Mouse (Mus musculus): ENCODE data around the gene Gm11111. TPM values are rescaled to one million over a fixed set of nuclear protein-coding genes. Genes with fewer than 3 reads are reported as not detected.

The Gm11111 gene
- not detected in 2 replicates for polyA plus RNA-seq (2012; ENCODE audit: insufficient read depth, insufficient read length, missing spikeins)

- H3K4me1 ChIP-seq (ENCODE audit: control insufficient read depth, insufficient read depth, low read length), result no peaks in the 10 kb centered on the region
- H3K27ac ChIP-seq (ENCODE audit: insufficient read depth, low read depth, low read length), result no peak within 1 kb of the TSS
- no peak for TF ChIP-seq CTCF (IDR thresholded peaks at IDR 0.05; ENCODE audit: low read depth, low read length)
- no peak for TF ChIP-seq POLR2A (IDR thresholded peaks at IDR 0.05; ENCODE audit: borderline replicate concordance, low read depth, low read length)
- H3K4me3 ChIP-seq (ENCODE audit: insufficient read depth, low read length), result no peak within 1 kb of the TSS
Measured at GRCm38 (mm10) chr5:98552395-98552794, at the start of gene Gm11111. Gm11111 (plus strand) TSS chr5:98552695.

DNA sequence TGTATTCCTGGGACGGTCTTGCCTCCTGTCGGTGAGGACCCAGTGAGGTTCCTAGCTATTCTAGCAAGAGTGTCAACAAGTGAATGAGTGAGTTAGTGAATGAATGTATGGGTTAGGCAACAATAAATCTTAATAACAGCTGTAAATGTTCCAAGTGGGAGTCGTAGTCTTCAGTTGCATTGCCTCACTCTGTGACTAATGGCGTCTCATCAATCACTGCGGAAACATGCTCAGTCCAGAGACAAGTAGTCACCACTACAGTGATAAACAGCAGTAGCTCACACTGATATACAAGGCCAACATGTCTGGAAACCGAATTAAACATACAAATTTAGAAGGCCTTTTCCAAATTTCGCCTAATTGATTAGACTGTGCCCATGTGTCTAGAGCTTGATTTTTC lies 36.3 kb upstream of the Gm11111 start:
- no peak overlapping the region for H3K27ac ChIP-seq (ENCODE audit: insufficient read depth, low read depth, low read length)
- TF ChIP-seq CTCF (IDR thresholded peaks at IDR 0.05; ENCODE audit: low read depth, low read length) (no peak), POLR2A (IDR thresholded peaks at IDR 0.05; ENCODE audit: borderline replicate concordance, low read depth, low read length) (no peak)
- H3K4me3 ChIP-seq (ENCODE audit: insufficient read depth, low read length), result no peak overlapping the region
- no peaks in the 10 kb centered on the region for H3K4me1 ChIP-seq (ENCODE audit: control insufficient read depth, insufficient read depth, low read length)

- Histone ChIP-seq H3K27ac (ENCODE audit: insufficient read depth, low read depth, low read length) (no peak overlapping the region), H3K4me1 (ENCODE audit: control insufficient read depth, insufficient read depth, low read length) (no peaks in the 10 kb centered on the region), H3K4me3 (ENCODE audit: insufficient read depth, low read length) (no peak overlapping the region)
- TF ChIP-seq CTCF (IDR thresholded peaks at IDR 0.05; ENCODE audit: low read depth, low read length), result no peak
- no peak for TF ChIP-seq POLR2A (IDR thresholded peaks at IDR 0.05; ENCODE audit: borderline replicate concordance, low read depth, low read length)
Measured at GRCm38 (mm10) chr5:98520118-98520517, 32.4 kb upstream of the Gm11111 start.

DNA sequence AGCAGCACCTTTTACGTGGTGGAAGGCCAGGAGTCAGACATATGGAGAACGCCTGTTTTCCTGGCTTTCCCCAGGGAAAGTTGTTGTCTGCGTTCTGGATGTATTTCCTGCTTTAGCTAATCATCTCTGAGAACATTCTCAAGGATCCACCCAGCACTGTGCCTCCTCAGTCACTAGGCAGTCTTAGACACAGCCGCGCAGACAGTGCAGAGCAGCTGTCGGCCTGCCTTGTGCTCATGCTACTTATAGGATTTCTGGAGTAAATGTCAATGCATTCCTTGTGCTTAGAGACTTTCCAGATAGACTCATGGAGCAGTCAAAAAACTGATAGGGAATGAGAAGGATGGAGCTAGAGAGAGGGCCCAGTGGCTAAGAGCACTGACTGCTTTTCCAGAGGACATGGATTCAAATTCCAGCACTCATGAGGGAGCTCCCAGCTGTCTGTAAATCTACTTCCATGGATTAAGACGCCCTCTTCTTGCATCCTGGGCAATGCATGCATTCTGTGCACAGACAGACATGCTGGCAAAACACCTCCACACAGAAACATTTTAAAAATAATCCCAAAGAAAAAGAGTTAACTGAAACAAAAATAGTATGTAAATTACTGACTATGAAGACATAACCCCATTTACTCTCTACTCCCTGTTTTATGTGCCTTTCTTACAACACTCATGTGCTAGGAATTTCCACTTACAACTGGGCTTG lies 30.1 kb upstream of the Gm11111 start:
- H3K4me3 ChIP-seq (ENCODE audit: insufficient read depth, low read length), result no peak overlapping the region
- H3K4me1 ChIP-seq (ENCODE audit: control insufficient read depth, insufficient read depth, low read length), result no peaks in the 10 kb centered on the region
- no peak overlapping the region for H3K27ac ChIP-seq (ENCODE audit: insufficient read depth, low read depth, low read length)
- no peak for TF ChIP-seq POLR2A (IDR thresholded peaks at IDR 0.05; ENCODE audit: borderline replicate concordance, low read depth, low read length)
- no peak for TF ChIP-seq CTCF (IDR thresholded peaks at IDR 0.05; ENCODE audit: low read depth, low read length)

DNA sequence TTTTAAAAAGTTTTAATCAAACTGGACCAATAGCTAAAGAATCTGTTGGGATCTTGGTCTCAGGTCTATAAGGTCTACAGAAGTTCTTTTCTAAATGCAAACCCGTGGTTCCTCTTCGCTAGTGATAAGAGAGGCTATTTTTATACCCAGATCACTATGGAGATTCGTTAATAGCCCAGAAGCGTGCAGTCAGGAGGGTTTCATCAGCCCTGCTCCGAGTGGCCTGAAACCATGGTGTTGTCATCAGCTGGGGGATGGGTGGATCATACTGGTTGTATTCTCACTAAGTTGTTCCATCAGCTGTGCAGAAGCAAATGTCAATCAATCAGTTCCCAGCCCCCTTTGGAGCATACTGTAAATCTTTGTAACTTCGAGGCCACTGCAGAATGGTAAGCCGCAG lies 29.4 kb upstream of the Gm11111 start:
- no peak for TF ChIP-seq CTCF (IDR thresholded peaks at IDR 0.05; ENCODE audit: low read depth, low read length)
- TF ChIP-seq POLR2A (IDR thresholded peaks at IDR 0.05; ENCODE audit: borderline replicate concordance, low read depth, low read length), result no peak
- H3K27ac ChIP-seq (ENCODE audit: insufficient read depth, low read depth, low read length), result no peak overlapping the region
- H3K4me3 ChIP-seq (ENCODE audit: insufficient read depth, low read length), result no peak overlapping the region
- H3K4me1 ChIP-seq (ENCODE audit: control insufficient read depth, insufficient read depth, low read length), result no peaks in the 10 kb centered on the region

DNA sequence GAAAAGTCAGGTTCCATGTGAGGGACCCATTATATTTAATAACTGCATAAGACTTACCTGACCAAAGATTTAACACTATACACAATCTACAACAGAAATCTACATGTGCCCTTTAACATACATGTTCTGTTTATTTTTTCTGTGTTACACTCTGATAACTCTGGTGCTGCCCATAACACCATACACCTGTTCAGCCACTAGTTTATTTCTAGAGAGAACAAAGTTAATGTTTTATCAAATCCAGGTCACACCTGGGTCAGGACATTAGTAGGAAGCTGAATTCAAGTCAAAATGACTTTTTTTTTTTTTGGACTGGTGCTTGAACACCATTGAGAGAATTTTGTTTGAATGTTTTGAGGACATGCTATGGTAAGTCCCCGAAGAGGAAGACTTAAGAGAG lies 28.7 kb upstream of the Gm11111 start:
- Histone ChIP-seq H3K27ac (ENCODE audit: insufficient read depth, low read depth, low read length) (no peak overlapping the region), H3K4me3 (ENCODE audit: insufficient read depth, low read length) (no peak overlapping the region), H3K4me1 (ENCODE audit: control insufficient read depth, insufficient read depth, low read length) (no peaks in the 10 kb centered on the region)
- no peak for TF ChIP-seq CTCF (IDR thresholded peaks at IDR 0.05; ENCODE audit: low read depth, low read length)

GRCm38 (mm10) chr5:98541333-98541732 lies 11.2 kb upstream of the Gm11111 start:
- no peak for TF ChIP-seq CTCF (IDR thresholded peaks at IDR 0.05; ENCODE audit: low read depth, low read length)
- no peak for TF ChIP-seq POLR2A (IDR thresholded peaks at IDR 0.05; ENCODE audit: borderline replicate concordance, low read depth, low read length)
- Histone ChIP-seq H3K4me1 (ENCODE audit: control insufficient read depth, insufficient read depth, low read length) (no peaks in the 10 kb centered on the region), H3K4me3 (ENCODE audit: insufficient read depth, low read length) (no peak overlapping the region), H3K27ac (ENCODE audit: insufficient read depth, low read depth, low read length) (no peak overlapping the region)

DNA sequence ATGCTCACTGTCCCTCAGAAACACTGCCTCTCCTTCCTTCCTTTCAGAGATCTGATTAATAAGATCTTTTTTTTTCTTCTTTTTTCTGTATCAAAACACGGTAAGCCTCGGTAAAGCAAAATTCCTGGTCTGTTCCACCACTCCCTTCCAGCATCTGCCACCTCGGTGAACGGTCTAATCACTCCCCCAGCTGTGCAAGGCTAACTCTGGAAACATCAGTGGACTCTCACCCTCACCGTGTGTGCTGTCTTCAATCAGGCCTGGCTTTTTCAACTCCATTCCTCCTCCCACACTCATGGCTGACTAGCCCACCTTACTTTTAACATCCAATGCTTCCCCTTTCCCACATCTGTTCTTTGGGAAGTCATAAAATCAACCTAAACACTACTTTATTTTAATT lies 2.2 kb upstream of the Gm11111 start:
- no peaks in the 10 kb centered on the region for H3K4me1 ChIP-seq (ENCODE audit: control insufficient read depth, insufficient read depth, low read length)

GRCm38 (mm10) chr5:98550873-98551272 lies 1.6 kb upstream of the Gm11111 start:
- Histone ChIP-seq H3K4me3 (ENCODE audit: insufficient read depth, low read length) (no peak overlapping the region), H3K27ac (ENCODE audit: insufficient read depth, low read depth, low read length) (no peak overlapping the region), H3K4me1 (ENCODE audit: control insufficient read depth, insufficient read depth, low read length) (no peaks in the 10 kb centered on the region)
- TF ChIP-seq POLR2A (IDR thresholded peaks at IDR 0.05; ENCODE audit: borderline replicate concordance, low read depth, low read length), result no peak
- TF ChIP-seq CTCF (IDR thresholded peaks at IDR 0.05; ENCODE audit: low read depth, low read length), result no peak

More for the DNA sequence above, 2.2 kb upstream of the Gm11111 start:
- Histone ChIP-seq H3K27ac (ENCODE audit: insufficient read depth, low read depth, low read length) (no peak overlapping the region), H3K4me3 (ENCODE audit: insufficient read depth, low read length) (no peak overlapping the region)
- TF ChIP-seq POLR2A (IDR thresholded peaks at IDR 0.05; ENCODE audit: borderline replicate concordance, low read depth, low read length) (no peak), CTCF (IDR thresholded peaks at IDR 0.05; ENCODE audit: low read depth, low read length) (no peak)

DNA sequence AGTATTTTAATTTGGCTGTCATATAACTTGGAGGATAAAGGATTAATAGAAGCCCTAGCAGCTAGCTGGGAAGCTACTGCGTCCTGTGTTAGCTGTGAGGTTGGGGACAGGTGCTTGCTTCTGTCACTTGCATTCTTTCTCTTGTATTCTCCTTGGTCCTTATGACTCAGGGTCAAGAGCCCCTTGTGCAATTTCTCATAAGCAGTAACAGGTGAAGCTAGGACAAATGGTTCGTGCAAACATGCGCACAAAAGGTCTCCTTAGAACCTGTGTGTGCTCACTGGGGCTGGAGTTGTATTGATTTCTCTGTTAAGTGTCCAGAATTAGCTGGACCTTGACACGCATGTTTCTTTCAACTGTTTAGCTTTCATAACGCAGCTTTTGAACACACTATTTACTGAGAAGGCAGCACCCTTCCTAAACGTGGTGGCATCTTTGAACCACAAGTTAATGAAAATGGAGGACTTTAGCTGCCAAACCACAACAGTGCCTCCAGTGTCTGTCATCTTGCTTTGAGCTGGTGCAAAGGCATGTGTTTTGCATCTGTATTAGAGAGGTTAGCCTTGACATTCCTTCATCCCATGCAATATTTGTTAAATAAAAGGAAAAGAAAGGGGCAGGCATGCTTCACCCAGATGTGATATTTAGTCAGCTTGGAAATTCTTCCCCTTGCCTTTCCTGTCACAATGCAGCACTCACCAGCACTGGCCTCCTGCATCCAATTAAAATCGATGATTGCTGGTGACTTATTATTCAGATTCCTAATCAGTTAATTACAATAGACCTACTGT lies 511 bp downstream of the Gm11111 start:
- TF ChIP-seq POLR2A (IDR thresholded peaks at IDR 0.05; ENCODE audit: borderline replicate concordance, low read depth, low read length) (no peak), CTCF (IDR thresholded peaks at IDR 0.05; ENCODE audit: low read depth, low read length) (no peak)
- Histone ChIP-seq H3K4me3 (ENCODE audit: insufficient read depth, low read length) (no peak overlapping the region), H3K4me1 (ENCODE audit: control insufficient read depth, insufficient read depth, low read length) (no peaks in the 10 kb centered on the region), H3K27ac (ENCODE audit: insufficient read depth, low read depth, low read length) (no peak overlapping the region)

Measured in bone marrow macrophage, adult 2 months (primary cell).